Comparison of ENCODE assay signal across 10 mouse cellular contexts in genomic region chr2:33957754-33958153, GRCm38 (mm10).
DNase-seq lines count a peak whose midpoint lies in the region; TF ChIP-seq lines count a peak whose summit lies in the region.
"Had no signal": no experiment of that assay in that cellular context is flagged by ENCODE, and none has a peak within 500 bp of the region (broad histone marks: within the 10 kb centered on the region; RNA-seq: fewer than 3 reads in every experiment).

No protein-coding gene starts in this region.

- no peaks in the 10 kb centered on the region for H3K36me3 ChIP-seq in heart, embryonic 10.5 days
- H3K36me3 ChIP-seq: embryonic facial prominence, embryonic 15.5 days; lung, embryonic 15.5 days had no signal

- no peak overlapping the region for H3K27ac ChIP-seq in heart, embryonic 10.5 days
- H3K27ac ChIP-seq: embryonic facial prominence, embryonic 15.5 days; lung, embryonic 15.5 days had no signal

- peak; percentile 40; the same call in 1 of the 2 replicates for TF ChIP-seq CTCF in brain, embryonic 14.5 days (IDR thresholded peaks at IDR 0.05; ENCODE audit: borderline replicate concordance, extremely low read depth, insufficient read depth, insufficient read length)

- H3K9me3 ChIP-seq in heart, embryonic 10.5 days = no peaks in the 10 kb centered on the region
- H3K9me3 ChIP-seq: embryonic facial prominence, embryonic 15.5 days; lung, embryonic 15.5 days had no signal

- H3K4me3 ChIP-seq in heart, embryonic 10.5 days = no peak overlapping the region
- H3K4me3 ChIP-seq: embryonic facial prominence, embryonic 15.5 days; lung, embryonic 15.5 days had no signal

- WGBS in heart, embryonic 10.5 days = 56% methylated on average over 6 of the region's 6 CpGs

- H3K27me3 ChIP-seq in heart, embryonic 10.5 days (ENCODE audit: insufficient read depth, poor library complexity, severe bottlenecking) = peaks cover 2% of the 10 kb centered on the region; the same call in 1 of the 2 replicates
- H3K27me3 ChIP-seq: embryonic facial prominence, embryonic 15.5 days had no signal

- no peak for TF ChIP-seq POLR2A in brain, embryonic 14.5 days (IDR thresholded peaks at IDR 0.05; ENCODE audit: borderline replicate concordance, extremely low read depth, insufficient read depth, insufficient read length, poor library complexity, severe bottlenecking)

- no peaks in the 10 kb centered on the region for H3K4me1 ChIP-seq in heart, embryonic 10.5 days
- H3K4me1 ChIP-seq: embryonic facial prominence, embryonic 15.5 days; lung, embryonic 15.5 days had no signal

- DNase-seq in heart, adult 11 months = peak; percentile 34
- DNase-seq in heart, embryonic 10.5 days (ENCODE audit: low spot score) = no peak
- DNase-seq in right cerebral cortex, postnatal 14 days = peak; percentile 68
- no peak for DNase-seq in right cerebral cortex, postnatal 36 days (ENCODE audit: low spot score in 2 of 2)
- DNase-seq in brain, embryonic 14.5 days (ENCODE audit: low read depth) = peak; percentile 64
- DNase-seq in kidney, postnatal 36 days = peak; percentile 28 to 76
- DNase-seq in spleen, postnatal 10 days (ENCODE audit: low spot score in 2 of 2) = peak; percentile 28 to 72
- DNase-seq in urinary bladder, postnatal 10 days (ENCODE audit: low spot score) = no peak

Comparison
In these comparisons a context has a peak if more than half of its experiments do, and no peak if none do; other contexts are left out.
1. DNase-seq: peak in heart, adult 11 months (single experiment), right cerebral cortex, postnatal 14 days (single experiment), brain, embryonic 14.5 days (single experiment), kidney, postnatal 36 days (2 of 2) and spleen, postnatal 10 days (2 of 2); none in heart, embryonic 10.5 days (single experiment), right cerebral cortex, postnatal 36 days (0 of 2) and urinary bladder, postnatal 10 days (single experiment).